Mouse (Mus musculus): Measurements from ENCODE around the gene Zswim4. TPM values are rescaled to one million over a fixed set of nuclear protein-coding genes. Genes with fewer than 3 reads are reported as not detected.
A peak's percentile ranks its signal among the peaks of the same experiment; 100 is the strongest.

Gene Zswim4
- total RNA-seq, 1 experiment, result 22.1 TPM

- no peaks in the 10 kb centered on the region for H3K9me3 ChIP-seq (ENCODE audit: control insufficient read depth, insufficient read depth, low read depth, low read length)
- TF ChIP-seq CHD2 (IDR thresholded peaks at IDR 0.05; ENCODE audit: low read depth, low read length) (no peak), ZC3H11A (IDR thresholded peaks at IDR 0.05; ENCODE audit: borderline replicate concordance, low read depth, low read length) (no peak), ZNF384 (IDR thresholded peaks at IDR 0.05; ENCODE audit: low read depth, low read length) (no peak), MAFK (IDR thresholded peaks at IDR 0.05; ENCODE audit: insufficient read depth, low read depth, low read length) (no peak)
- no peaks in the 10 kb centered on the region; the same call in 1 of the 2 replicates for H3K36me3 ChIP-seq (ENCODE audit: control insufficient read depth, insufficient read depth, low read length, poor library complexity, severe bottlenecking)
- peaks cover 4 to 28% of the 10 kb centered on the region in 2 experiments; a peak in 2 of 4 replicates for H3K4me1 ChIP-seq (ENCODE audit: control insufficient read depth in 2 of 2, insufficient read depth in 2 of 2, low read length in 2 of 2, poor library complexity in 1 of 2)
- DNase-seq (ENCODE audit: low read depth, low spot score), result no peak
- H3K4me3 ChIP-seq (ENCODE audit: insufficient read depth in 1 of 2, low read depth in 1 of 2, low read length in 2 of 2, poor library complexity in 1 of 2, severe bottlenecking in 1 of 2), result peak overlapping the region; percentile 2 to 73; a peak in 2 of 4 replicates
- peak overlapping the region; percentile 24; the same call in 1 of the 2 replicates for H3K27ac ChIP-seq (ENCODE audit: insufficient read depth, low read depth, low read length, poor library complexity, severe bottlenecking)
- H3K9ac ChIP-seq (ENCODE audit: insufficient read depth, low read depth, low read length, poor library complexity, severe bottlenecking), result peak overlapping the region; percentile 4; the same call in 1 of the 2 replicates
- in situ Hi-C loops (cut with MboI; ENCODE audit: low sequenced_read_pairs in 2 of 2, unreplicated experiment in 2 of 2), result no loop called here
Measured at GRCm38 (mm10) chr8:84200126-84200555, 36.7 kb downstream of the Zswim4 start.

DNA sequence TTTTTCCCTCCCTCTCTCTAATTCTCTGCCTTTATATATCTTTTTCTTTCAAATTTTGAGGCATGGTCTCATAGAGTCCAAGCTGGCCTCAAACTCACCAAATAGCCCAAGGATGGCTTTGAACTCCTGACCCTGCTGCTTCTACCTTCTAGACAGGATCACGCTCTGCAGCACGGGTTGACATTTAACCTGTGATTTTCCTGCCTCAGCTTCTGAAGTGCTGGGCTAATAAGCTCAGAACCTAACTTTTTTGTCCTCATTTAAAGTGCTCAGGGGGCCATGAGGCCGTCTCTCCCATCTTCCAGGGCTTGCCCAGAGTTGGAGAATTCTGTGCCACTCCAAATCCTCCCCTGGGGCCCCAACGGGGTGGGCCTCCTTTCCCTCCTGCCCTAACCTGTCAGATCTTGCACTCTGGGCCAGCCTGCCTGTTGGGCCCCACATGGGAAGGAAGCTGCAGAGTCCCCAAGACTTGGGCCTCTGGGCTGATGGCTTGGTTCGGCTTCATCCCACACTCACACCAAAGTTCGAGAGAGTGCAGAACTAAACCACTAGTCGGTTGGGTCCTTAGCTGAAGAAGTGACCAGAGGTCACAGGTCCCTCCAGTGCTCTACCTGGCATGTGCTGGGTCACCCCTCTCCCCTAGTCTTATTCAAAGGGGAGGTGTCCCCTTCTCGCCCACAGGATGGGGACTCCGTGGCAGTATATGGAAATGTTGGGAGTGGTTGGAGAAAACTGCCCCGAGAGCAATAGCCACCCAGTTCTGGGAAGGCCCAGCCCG lies 37.3 kb downstream of the Zswim4 start:
- TF ChIP-seq ZC3H11A (IDR thresholded peaks at IDR 0.05; ENCODE audit: borderline replicate concordance, low read depth, low read length) (no peak), ZNF384 (IDR thresholded peaks at IDR 0.05; ENCODE audit: low read depth, low read length) (no peak), HCFC1 (IDR thresholded peaks at IDR 0.05; ENCODE audit: borderline replicate concordance, insufficient read depth, low read length) (no peak), MAFK (IDR thresholded peaks at IDR 0.05; ENCODE audit: insufficient read depth, low read depth, low read length) (no peak), CHD2 (IDR thresholded peaks at IDR 0.05; ENCODE audit: low read depth, low read length) (no peak)
- no peak for DNase-seq (ENCODE audit: low read depth, low spot score)
- Histone ChIP-seq H3K4me1 (ENCODE audit: control insufficient read depth in 2 of 2, insufficient read depth in 2 of 2, low read length in 2 of 2, poor library complexity in 1 of 2) (peaks cover 4 to 28% of the 10 kb centered on the region in 2 experiments; a peak in 2 of 4 replicates), H3K27ac (ENCODE audit: insufficient read depth, low read depth, low read length, poor library complexity, severe bottlenecking) (no peak overlapping the region), H3K36me3 (ENCODE audit: control insufficient read depth, insufficient read depth, low read length, poor library complexity, severe bottlenecking) (no peaks in the 10 kb centered on the region; the same call in 1 of the 2 replicates), H3K4me3 (ENCODE audit: insufficient read depth in 1 of 2, low read depth in 1 of 2, low read length in 2 of 2, poor library complexity in 1 of 2, severe bottlenecking in 1 of 2) (no peak overlapping the region), H3K9ac (ENCODE audit: insufficient read depth, low read depth, low read length, poor library complexity, severe bottlenecking) (no peak overlapping the region), H3K9me3 (ENCODE audit: control insufficient read depth, insufficient read depth, low read depth, low read length) (no peaks in the 10 kb centered on the region)
- in situ Hi-C loops (cut with MboI; ENCODE audit: low sequenced_read_pairs in 2 of 2, unreplicated experiment in 2 of 2), result no loop called here

GRCm38 (mm10) chr8:84198871-84199270 lies 38.0 kb downstream of the Zswim4 start:
- TF ChIP-seq CHD2 (IDR thresholded peaks at IDR 0.05; ENCODE audit: low read depth, low read length), result no peak
- TF ChIP-seq MAFK (IDR thresholded peaks at IDR 0.05; ENCODE audit: insufficient read depth, low read depth, low read length), result no peak
- TF ChIP-seq ZNF384 (IDR thresholded peaks at IDR 0.05; ENCODE audit: low read depth, low read length), result no peak
- no peak for TF ChIP-seq HCFC1 (IDR thresholded peaks at IDR 0.05; ENCODE audit: borderline replicate concordance, insufficient read depth, low read length)
- TF ChIP-seq ZC3H11A (IDR thresholded peaks at IDR 0.05; ENCODE audit: borderline replicate concordance, low read depth, low read length), result no peak
- Histone ChIP-seq H3K4me1 (ENCODE audit: control insufficient read depth in 2 of 2, insufficient read depth in 2 of 2, low read length in 2 of 2, poor library complexity in 1 of 2) (peaks cover 8 to 28% of the 10 kb centered on the region in 2 experiments; a peak in 3 of 4 replicates), H3K27ac (ENCODE audit: insufficient read depth, low read depth, low read length, poor library complexity, severe bottlenecking) (no peak overlapping the region), H3K36me3 (ENCODE audit: control insufficient read depth, insufficient read depth, low read length, poor library complexity, severe bottlenecking) (no peaks in the 10 kb centered on the region; the same call in 1 of the 2 replicates), H3K9ac (ENCODE audit: insufficient read depth, low read depth, low read length, poor library complexity, severe bottlenecking) (no peak overlapping the region; the same call in 1 of the 2 replicates), H3K4me3 (ENCODE audit: insufficient read depth in 1 of 2, low read depth in 1 of 2, low read length in 2 of 2, poor library complexity in 1 of 2, severe bottlenecking in 1 of 2) (no peak overlapping the region), H3K9me3 (ENCODE audit: control insufficient read depth, insufficient read depth, low read depth, low read length) (no peaks in the 10 kb centered on the region)
- in situ Hi-C loops (cut with MboI; ENCODE audit: low sequenced_read_pairs in 2 of 2, unreplicated experiment in 2 of 2), result no loop called here
- no peak for DNase-seq (ENCODE audit: low read depth, low spot score)

GRCm38 (mm10) chr8:84197922-84198774 lies 38.7 kb downstream of the Zswim4 start:
- Histone ChIP-seq H3K36me3 (ENCODE audit: control insufficient read depth, insufficient read depth, low read length, poor library complexity, severe bottlenecking) (no peaks in the 10 kb centered on the region; the same call in 1 of the 2 replicates), H3K27ac (ENCODE audit: insufficient read depth, low read depth, low read length, poor library complexity, severe bottlenecking) (peak overlapping the region; percentile 95), H3K4me1 (ENCODE audit: control insufficient read depth in 2 of 2, insufficient read depth in 2 of 2, low read length in 2 of 2, poor library complexity in 1 of 2) (peaks cover 10 to 32% of the 10 kb centered on the region in 2 experiments; a peak in 3 of 4 replicates), H3K9ac (ENCODE audit: insufficient read depth, low read depth, low read length, poor library complexity, severe bottlenecking) (peak overlapping the region; percentile 62; the same call in 1 of the 2 replicates), H3K4me3 (ENCODE audit: insufficient read depth in 1 of 2, low read depth in 1 of 2, low read length in 2 of 2, poor library complexity in 1 of 2, severe bottlenecking in 1 of 2) (peak overlapping the region; percentile 66 to 68), H3K9me3 (ENCODE audit: control insufficient read depth, insufficient read depth, low read depth, low read length) (no peaks in the 10 kb centered on the region)
- no peak for TF ChIP-seq HCFC1 (IDR thresholded peaks at IDR 0.05; ENCODE audit: borderline replicate concordance, insufficient read depth, low read length)
- TF ChIP-seq ZC3H11A (IDR thresholded peaks at IDR 0.05; ENCODE audit: borderline replicate concordance, low read depth, low read length), result no peak
- TF ChIP-seq ZNF384 (IDR thresholded peaks at IDR 0.05; ENCODE audit: low read depth, low read length), result no peak
- no peak for TF ChIP-seq MAFK (IDR thresholded peaks at IDR 0.05; ENCODE audit: insufficient read depth, low read depth, low read length)
- no peak for TF ChIP-seq CHD2 (IDR thresholded peaks at IDR 0.05; ENCODE audit: low read depth, low read length)
- peak; percentile 77 for DNase-seq (ENCODE audit: low read depth, low spot score)
- in situ Hi-C loops (cut with MboI; ENCODE audit: low sequenced_read_pairs in 2 of 2, unreplicated experiment in 2 of 2), result no loop called here

Measured in ES-E14 (cell line).